Comparison of ENCODE assay signal across 16 mouse cellular contexts in genomic region chr2:102848811-102849433, GRCm38 (mm10). TPM values are rescaled to one million over a fixed set of nuclear protein-coding genes. Genes with fewer than 3 reads are reported as not detected.
DNase-seq lines count a peak whose midpoint lies in the region; ATAC-seq lines count a peak whose summit lies in the region.
"Had no signal": no experiment of that assay in that cellular context is flagged by ENCODE, and none has a peak within 500 bp of the region (broad histone marks: within the 10 kb centered on the region; RNA-seq: fewer than 3 reads in every experiment).

No protein-coding gene starts in this region.

- intact Hi-C loops in gastrocnemius, postnatal 36 days (cut with DNase I), result no loop called here

- peak; percentile 70 for ATAC-seq in megakaryocyte progenitor cell, adult 5-6 weeks (replicated peaks; ENCODE audit: poor library complexity)
- ATAC-seq: forebrain, embryonic 14.5 days; midbrain, embryonic 13.5 days had no signal

- DNase-seq in CD8-positive naive resting alpha-beta T cell, adult 2 months (ENCODE audit: low read depth in 2 of 2, low spot score in 2 of 2), result peak; percentile 13 to 35
- DNase-seq in T-cell, adult 2 months (ENCODE audit: low spot score), result peak; percentile 74
- DNase-seq in thymus, postnatal 14 days, result peak; percentile 70
- no peak for DNase-seq in gastrocnemius, postnatal 36 days
- no peak for DNase-seq in kidney, postnatal 25 days
- no peak for DNase-seq in right cerebral cortex, postnatal 10 days (ENCODE audit: low spot score in 2 of 2)
- DNase-seq: adrenal gland, adult 2 months; cerebellum, adult 2 months; heart, postnatal 10 days; kidney, adult 2 months; kidney, postnatal 4 days; lung, postnatal 14 days; spleen, adult 18-20 months had no signal

RNA-seq across cellular contexts. Expression of gene Cd44, which starts 52.5 kb away (rescaled TPM):
- 182 and 183 TPM in 2 replicates for total RNA-seq in megakaryocyte progenitor cell, adult 5-6 weeks (2015)
- total RNA-seq in megakaryocyte progenitor cell, adult 5-6 weeks (2017), result 128 and 134 TPM in 2 replicates
- 1 to 10 TPM; 5.3 to 6.0 TPM for total RNA-seq in gastrocnemius, postnatal 36 days (2021)

Comparison
In these comparisons a context has a peak if more than half of its experiments do, and no peak if none do; other contexts are left out.
1. DNase-seq: peak in CD8-positive naive resting alpha-beta T cell, adult 2 months (2 of 2), T-cell, adult 2 months (single experiment) and thymus, postnatal 14 days (single experiment); none in gastrocnemius, postnatal 36 days (0 of 2), kidney, postnatal 25 days (0 of 2) and right cerebral cortex, postnatal 10 days (0 of 2).
2. RNA of gene Cd44, which starts 52.5 kb away (total RNA-seq): 128 to 183 TPM in megakaryocyte progenitor cell, adult 5-6 weeks; 5.3 to 6.0 TPM in gastrocnemius, postnatal 36 days; every median in the first group is over 10 times any median in the second.